Mouse (Mus musculus) embryonic facial prominence, embryonic 15.5 days (tissue): Measurements from ENCODE around the gene Procr. TPM values are rescaled to one million over a fixed set of nuclear protein-coding genes. Genes with fewer than 3 reads are reported as not detected.

Source experiments
- ATAC-seq: fragments of 200-750 bp; cut with Nextera tagmentation; 2 replicates; pipeline ENCODE4 v1.8.0; 2017; ENCODE audit warnings: low read depth, moderate TSS enrichment; ENCODE audit not compliant: insufficient number of reproducible peaks, low FRiP score, low TSS enrichment
- H3K27ac ChIP-seq: fragments of 300-500 bp; sonication (generic); replicated peaks from 2 replicates; pipeline ENCODE4 v1.5.1; 2015; ENCODE audit warnings: mild to moderate bottlenecking, inconsistent platforms
- H3K27me3 ChIP-seq: fragments of 300-500 bp; sonication (generic); 2 replicates; pipeline ENCODE4 v1.6.1; 2015; ENCODE audit warnings: inconsistent platforms
- H3K36me3 ChIP-seq: fragments of 300-500 bp; sonication (generic); 2 replicates; pipeline ENCODE4 v1.6.1; 2015; ENCODE audit warnings: mild to moderate bottlenecking, inconsistent platforms
- H3K4me1 ChIP-seq: fragments of 300-500 bp; sonication (generic); 2 replicates; pipeline ENCODE4 v1.6.1; 2015; ENCODE audit warnings: inconsistent platforms
- H3K4me2 ChIP-seq: fragments of 300-500 bp; sonication (generic); replicated peaks from 2 replicates; pipeline ENCODE4 v1.6.1; 2015; ENCODE audit warnings: mild to moderate bottlenecking, inconsistent platforms
- H3K4me3 ChIP-seq: fragments of 300-500 bp; sonication (generic); replicated peaks from 2 replicates; pipeline ENCODE4 v1.5.1; 2015; ENCODE audit warnings: mild to moderate bottlenecking, inconsistent platforms
- H3K9ac ChIP-seq: fragments of 300-500 bp; sonication (generic); 2 replicates; pipeline ENCODE4 v1.6.1; 2015; ENCODE audit warnings: inconsistent platforms
- H3K9me3 ChIP-seq: fragments of 300-500 bp; sonication (generic); replicated peaks from 2 replicates; pipeline ENCODE4 v1.6.1; 2016; ENCODE audit warnings: inconsistent platforms
- WGBS: fragments of 180-500 bp; shearing (Covaris S2); methylation state at CpG from one replicate; pipeline ENCODE4 v1.1.7; 2015; 5-methylcytosine and 5-hydroxymethylcytosine counted together
- polyA plus RNA-seq: library from polyadenylated mRNA; unstranded; fragments of >200 nt; fragmentation: Nextera tagmentation; extraction: Ambion mirVana; gene quantifications from 2 replicates; pipeline ENCODE4 v1.2.1, GENCODE M21; 2015

The Procr gene
- polyA plus RNA-seq, 1 experiment from 2014 or later = 9.8 TPM

DNA sequence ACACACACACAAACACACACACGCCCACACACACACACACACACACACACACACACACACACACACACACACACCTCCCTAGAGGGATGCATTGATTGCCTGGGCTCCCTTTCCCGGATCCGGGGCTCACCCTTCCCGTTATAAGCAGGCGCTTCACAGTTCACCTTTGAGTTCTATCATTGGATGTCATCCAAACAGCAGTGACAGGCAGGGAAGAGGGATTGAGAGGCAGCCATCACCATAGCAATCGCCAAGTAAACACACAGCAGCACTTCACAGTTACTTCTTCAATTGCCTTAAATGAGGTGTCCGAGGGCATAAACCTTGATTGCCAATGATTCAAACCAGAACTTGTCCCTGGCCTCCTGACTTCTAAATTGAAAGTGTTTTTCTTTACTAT lies 28.1 kb downstream of the Procr start:
- Histone ChIP-seq H3K27me3 (peaks cover 37% of the 10 kb centered on the region), H3K36me3 (no peaks in the 10 kb centered on the region), H3K9me3 (no peaks in the 10 kb centered on the region), H3K4me1 (peaks cover 10% of the 10 kb centered on the region; the same call in 1 of the 2 replicates), H3K4me2 (no peak overlapping the region), H3K9ac (no peak overlapping the region), H3K4me3 (no peak overlapping the region), H3K27ac (no peak overlapping the region)
- no peak for ATAC-seq
- 59% methylated on average over 7 of the region's 7 CpGs for WGBS

DNA sequence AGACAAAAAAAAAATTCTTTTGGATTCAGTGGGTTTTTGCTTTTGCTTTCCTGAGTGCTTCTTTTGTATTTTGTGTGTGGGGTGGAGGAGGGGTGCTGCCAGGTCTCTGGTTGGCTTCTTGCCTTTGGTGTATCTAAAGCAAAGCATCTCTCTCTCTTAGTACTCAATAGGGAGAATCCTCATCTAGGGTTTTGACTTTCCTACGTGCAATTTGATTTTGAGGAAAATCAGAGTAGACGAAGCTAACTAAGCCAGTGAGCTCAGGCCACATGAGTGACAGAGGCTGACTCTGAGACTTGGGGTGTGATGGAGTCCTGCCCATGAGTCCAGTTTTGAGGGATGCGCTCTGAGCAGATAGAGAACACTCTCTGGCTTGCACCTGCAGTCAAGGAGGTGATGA lies 28.6 kb downstream of the Procr start:
- Histone ChIP-seq H3K27ac (no peak overlapping the region), H3K4me1 (peaks cover 10% of the 10 kb centered on the region; the same call in 1 of the 2 replicates), H3K4me3 (no peak overlapping the region), H3K4me2 (no peak overlapping the region), H3K36me3 (no peaks in the 10 kb centered on the region), H3K9me3 (no peaks in the 10 kb centered on the region), H3K27me3 (peaks cover 32% of the 10 kb centered on the region), H3K9ac (no peak overlapping the region)
- no peak for ATAC-seq
- WGBS = 71% methylated on average over 3 of the region's 3 CpGs

DNA sequence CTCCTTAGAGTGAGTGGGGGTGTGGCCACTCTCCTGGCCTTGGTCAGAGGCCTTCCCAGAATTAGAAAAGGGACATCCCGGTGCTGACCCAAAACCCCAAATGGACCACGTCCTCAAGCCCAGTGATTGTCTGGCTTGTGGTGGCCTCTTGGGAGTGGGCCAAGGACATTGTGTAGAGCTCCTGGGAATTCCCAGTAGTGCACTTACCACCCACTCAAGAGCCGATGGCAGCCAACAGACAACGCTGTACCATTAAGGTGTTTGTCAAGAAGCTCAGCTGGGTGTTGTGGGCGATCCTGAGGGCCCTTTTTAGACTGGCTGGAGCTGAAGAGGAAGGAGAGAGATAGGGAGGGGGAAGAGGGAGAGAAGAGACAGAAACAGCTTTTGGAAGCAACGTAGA lies 33.6 kb downstream of the Procr start:
- no peak overlapping the region for H3K9ac ChIP-seq
- H3K4me2 ChIP-seq = no peak overlapping the region
- H3K4me3 ChIP-seq = no peak overlapping the region
- H3K9me3 ChIP-seq = no peaks in the 10 kb centered on the region
- no peaks in the 10 kb centered on the region for H3K4me1 ChIP-seq
- H3K27me3 ChIP-seq = no peaks in the 10 kb centered on the region; the same call in 1 of the 2 replicates
- 82% methylated on average over 6 of the region's 6 CpGs for WGBS
- ATAC-seq = no peak
- H3K36me3 ChIP-seq = no peaks in the 10 kb centered on the region
- no peak overlapping the region for H3K27ac ChIP-seq

DNA sequence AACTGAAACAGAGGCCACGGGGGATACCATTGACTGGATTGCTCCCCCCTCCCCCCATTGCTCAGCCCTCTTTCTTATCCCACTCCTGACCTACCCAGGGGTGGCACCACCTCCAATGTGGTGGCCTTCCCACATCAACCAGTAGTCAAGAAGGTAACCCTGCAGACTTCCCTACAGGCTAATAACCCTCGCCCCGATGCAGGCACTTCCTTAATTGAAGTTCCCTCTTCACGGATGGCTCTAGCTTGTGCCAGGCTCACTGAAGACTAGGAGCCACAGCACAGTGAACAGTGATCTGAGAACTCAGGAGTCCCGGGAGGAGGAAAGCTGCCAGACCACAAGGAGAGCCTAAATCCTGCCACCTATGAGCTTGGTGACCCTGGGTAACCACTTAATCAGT lies 36.0 kb downstream of the Procr start:
- H3K36me3 ChIP-seq = no peaks in the 10 kb centered on the region
- H3K4me3 ChIP-seq = no peak overlapping the region
- no peaks in the 10 kb centered on the region for H3K9me3 ChIP-seq
- no peak overlapping the region for H3K9ac ChIP-seq
- 67% methylated on average over 5 of the region's 5 CpGs for WGBS
- H3K27ac ChIP-seq = no peak overlapping the region
- no peaks in the 10 kb centered on the region for H3K4me1 ChIP-seq
- ATAC-seq = no peak
- no peaks in the 10 kb centered on the region; the same call in 1 of the 2 replicates for H3K27me3 ChIP-seq
- H3K4me2 ChIP-seq = no peak overlapping the region

DNA sequence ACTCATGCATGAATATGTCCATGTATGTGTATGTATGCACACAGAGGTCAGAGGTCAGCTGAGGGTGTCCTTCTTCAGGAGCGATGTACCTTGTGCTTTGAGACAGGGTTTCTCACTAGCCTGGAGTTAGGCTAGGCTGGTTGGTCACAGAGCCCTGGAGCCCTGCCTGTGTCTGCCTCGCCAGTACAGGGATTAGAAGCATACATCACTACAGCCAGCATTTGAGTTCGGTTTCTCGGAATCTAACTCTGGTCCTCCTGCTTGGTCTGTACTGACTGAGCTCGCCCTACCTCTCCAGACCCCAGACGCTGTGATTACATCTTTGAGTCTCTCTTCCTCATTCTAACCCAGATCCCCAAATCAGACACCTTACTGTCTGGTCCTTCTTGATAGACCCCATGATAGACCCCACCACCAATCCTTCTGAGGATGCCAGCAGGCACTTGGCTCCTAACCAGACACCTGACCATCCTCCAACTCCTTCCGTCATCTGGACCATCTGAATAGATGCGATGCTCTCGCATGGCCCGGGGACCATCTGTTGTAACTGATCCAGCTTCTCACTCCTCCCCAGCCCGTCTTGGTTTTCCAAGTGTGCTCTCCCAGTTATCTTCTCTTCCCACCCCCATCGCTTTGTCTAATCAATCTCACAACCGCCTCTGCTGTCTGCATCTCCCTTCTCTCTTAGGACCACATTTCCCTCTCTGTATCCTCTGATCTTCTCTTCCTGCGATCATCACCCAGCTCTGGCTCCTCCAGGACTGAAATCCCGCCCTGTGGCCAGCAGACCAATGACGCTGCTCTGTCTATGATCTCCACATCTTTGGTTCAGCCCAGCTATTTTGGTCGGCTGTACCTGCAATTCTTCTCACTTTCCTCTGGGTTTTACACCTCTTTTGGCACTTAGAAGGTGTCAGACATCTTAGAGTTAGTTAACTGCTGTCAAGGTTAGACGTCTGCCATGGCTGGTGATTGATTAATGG lies 37.3 kb downstream of the Procr start:
- Histone ChIP-seq H3K4me3 (no peak overlapping the region), H3K27ac (no peak overlapping the region), H3K4me2 (no peak overlapping the region), H3K9me3 (no peaks in the 10 kb centered on the region), H3K36me3 (no peaks in the 10 kb centered on the region), H3K4me1 (no peaks in the 10 kb centered on the region), H3K9ac (no peak overlapping the region), H3K27me3 (no peaks in the 10 kb centered on the region; the same call in 1 of the 2 replicates)
- WGBS = 76% methylated on average over 18 of the region's 18 CpGs
- no peak for ATAC-seq

DNA sequence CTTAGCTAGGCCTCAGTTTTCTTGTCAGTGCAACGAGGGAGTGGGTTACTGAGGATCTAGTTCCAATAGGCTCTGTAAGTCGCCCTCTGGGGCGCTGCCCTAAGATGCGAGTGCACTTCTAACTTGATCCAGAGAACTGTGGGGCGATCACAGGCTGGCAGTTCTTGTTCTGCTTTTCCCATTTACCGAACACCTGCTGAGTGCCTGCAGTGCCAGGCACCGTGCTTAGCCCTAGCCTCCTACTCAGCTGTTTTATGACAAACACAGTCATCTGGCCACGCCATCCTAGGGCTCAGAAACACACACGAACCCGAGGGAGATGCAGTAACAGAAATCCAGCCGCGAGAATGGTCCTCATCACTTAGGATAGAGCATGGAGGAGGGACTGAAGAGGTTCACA lies 42.0 kb downstream of the Procr start:
- 28% methylated on average over 12 of the region's 12 CpGs for WGBS
- ATAC-seq = no peak
- H3K27ac ChIP-seq = no peak overlapping the region
- no peaks in the 10 kb centered on the region; the same call in 1 of the 2 replicates for H3K27me3 ChIP-seq
- H3K4me2 ChIP-seq = no peak overlapping the region
- H3K4me3 ChIP-seq = no peak overlapping the region
- H3K4me1 ChIP-seq = no peaks in the 10 kb centered on the region
- H3K36me3 ChIP-seq = no peaks in the 10 kb centered on the region
- no peaks in the 10 kb centered on the region for H3K9me3 ChIP-seq
- no peak overlapping the region for H3K9ac ChIP-seq

DNA sequence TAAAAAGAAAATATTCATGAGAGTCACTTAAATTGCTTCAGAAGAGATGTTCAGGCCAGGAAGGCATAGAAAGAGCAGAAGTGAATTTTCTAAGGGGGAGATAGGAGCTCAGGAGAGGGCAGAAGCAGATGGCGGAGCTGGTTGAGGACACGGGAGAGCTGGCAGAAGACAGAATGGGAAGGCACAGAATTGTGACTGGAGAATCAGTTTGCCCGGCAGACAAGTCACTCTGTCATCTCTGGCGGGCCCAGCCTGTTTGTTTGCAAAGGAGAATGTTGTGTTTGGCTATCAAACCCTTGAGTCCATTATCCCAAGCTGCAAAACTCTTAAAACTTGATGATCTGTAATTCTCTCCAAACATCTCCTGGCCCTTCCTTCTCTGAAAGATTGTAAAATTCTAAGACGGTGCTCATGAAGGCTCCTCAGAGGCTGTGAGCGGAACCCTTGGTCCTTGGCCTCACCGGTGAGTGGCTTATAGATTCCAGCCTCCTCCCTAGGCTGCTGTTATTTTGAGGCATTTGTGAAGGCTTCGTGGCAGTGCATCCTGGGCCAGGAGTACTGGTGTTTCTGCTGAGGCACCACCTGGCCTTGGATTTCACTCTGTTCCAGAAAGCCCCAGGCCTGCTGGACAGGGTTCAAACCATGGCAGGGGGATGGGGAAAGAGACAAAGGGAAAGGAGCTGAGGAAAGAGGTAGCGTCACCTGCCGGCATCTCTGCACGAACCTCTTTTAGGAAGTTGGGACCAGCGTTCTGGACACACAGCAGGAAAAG lies 43.9 kb downstream of the Procr start:
- Histone ChIP-seq H3K4me2 (no peak overlapping the region), H3K36me3 (no peaks in the 10 kb centered on the region), H3K4me3 (no peak overlapping the region), H3K9ac (no peak overlapping the region), H3K4me1 (no peaks in the 10 kb centered on the region), H3K27me3 (no peaks in the 10 kb centered on the region), H3K9me3 (no peaks in the 10 kb centered on the region), H3K27ac (no peak overlapping the region)
- WGBS = 86% methylated on average over 12 of the region's 12 CpGs
- no peak for ATAC-seq

DNA sequence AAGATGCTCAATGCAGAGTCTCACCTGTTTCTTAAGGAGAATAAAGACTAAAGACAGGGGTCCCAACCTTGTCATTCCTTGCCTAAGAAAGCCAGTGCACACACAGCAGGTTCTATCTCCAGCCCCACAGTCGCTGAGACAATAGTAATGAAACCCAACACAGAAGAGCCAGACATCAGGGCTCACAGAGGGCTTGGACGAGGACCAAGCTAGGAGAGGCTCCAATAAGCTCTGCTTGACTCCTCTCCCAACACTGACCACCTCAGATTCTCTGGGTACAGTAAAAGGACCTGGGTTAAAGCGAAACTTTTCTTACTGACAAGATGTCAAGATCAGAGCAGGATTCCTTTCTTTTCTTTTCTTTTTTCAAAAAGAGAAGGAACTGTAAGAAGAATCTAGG lies 47.7 kb downstream of the Procr start:
- no peak for ATAC-seq
- WGBS = 59% methylated on average over 3 of the region's 3 CpGs
- no peak overlapping the region for H3K9ac ChIP-seq

DNA sequence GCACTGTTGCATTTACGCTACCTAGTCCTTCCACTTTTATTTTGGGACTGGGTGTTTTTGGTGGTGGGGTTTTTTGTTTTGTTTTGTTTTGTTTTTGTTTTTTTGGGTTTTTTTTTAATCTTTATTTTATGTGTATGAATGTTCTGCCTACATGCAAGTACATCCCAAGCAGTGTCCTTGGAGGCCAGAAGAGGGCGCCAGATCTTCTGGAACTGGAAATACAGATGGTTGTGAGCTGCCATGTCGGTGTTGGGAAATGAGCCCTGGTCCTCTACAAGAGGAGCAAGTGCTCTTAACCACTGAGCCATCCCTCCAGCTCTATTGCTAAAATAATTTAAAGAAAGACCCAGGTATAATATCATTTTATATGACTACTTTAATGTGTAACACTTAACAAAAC lies 51.8 kb downstream of the Procr start:
- Histone ChIP-seq H3K27me3 (no peaks in the 10 kb centered on the region), H3K4me3 (no peak overlapping the region), H3K9ac (no peak overlapping the region), H3K4me1 (no peaks in the 10 kb centered on the region), H3K27ac (no peak overlapping the region), H3K4me2 (no peak overlapping the region), H3K9me3 (no peaks in the 10 kb centered on the region), H3K36me3 (no peaks in the 10 kb centered on the region)
- ATAC-seq = no peak
- 57% methylated on average over 3 of the region's 3 CpGs for whole genome bisulfite sequencing

More for the DNA sequence above, 47.7 kb downstream of the Procr start:
- no peaks in the 10 kb centered on the region for H3K27me3 ChIP-seq
- H3K36me3 ChIP-seq = no peaks in the 10 kb centered on the region
- H3K4me1 ChIP-seq = no peaks in the 10 kb centered on the region
- H3K27ac ChIP-seq = no peak overlapping the region
- no peaks in the 10 kb centered on the region for H3K9me3 ChIP-seq
- no peak overlapping the region for H3K4me2 ChIP-seq
- H3K4me3 ChIP-seq = no peak overlapping the region

DNA sequence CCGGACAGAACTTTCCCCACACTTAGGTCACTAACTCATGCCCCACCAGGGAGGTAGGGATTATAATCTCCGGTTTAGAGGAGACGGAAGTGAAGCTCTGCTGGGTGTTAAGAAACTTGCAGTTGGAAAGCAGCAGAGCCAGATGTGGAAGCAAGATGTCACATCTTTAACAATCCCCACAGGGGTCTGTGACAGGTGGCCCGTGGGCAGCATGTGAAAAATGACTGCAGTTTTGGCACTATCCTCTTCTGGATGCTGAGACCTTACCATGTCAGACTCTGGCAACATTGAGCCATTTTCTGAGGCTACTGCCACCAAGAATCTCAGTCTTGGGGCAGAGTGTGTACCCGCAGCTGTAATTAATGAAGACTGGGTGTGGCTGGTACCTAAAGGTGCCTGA lies 53.1 kb downstream of the Procr start:
- Histone ChIP-seq H3K4me3 (no peak overlapping the region), H3K4me1 (no peaks in the 10 kb centered on the region), H3K27ac (no peak overlapping the region), H3K36me3 (no peaks in the 10 kb centered on the region), H3K9ac (no peak overlapping the region), H3K27me3 (no peaks in the 10 kb centered on the region), H3K4me2 (no peak overlapping the region), H3K9me3 (no peaks in the 10 kb centered on the region)
- no peak for ATAC-seq
- 63% methylated on average over 5 of the region's 5 CpGs for WGBS
